ENCODE assay signal across 8 mouse cellular contexts in the genomic region with DNA sequence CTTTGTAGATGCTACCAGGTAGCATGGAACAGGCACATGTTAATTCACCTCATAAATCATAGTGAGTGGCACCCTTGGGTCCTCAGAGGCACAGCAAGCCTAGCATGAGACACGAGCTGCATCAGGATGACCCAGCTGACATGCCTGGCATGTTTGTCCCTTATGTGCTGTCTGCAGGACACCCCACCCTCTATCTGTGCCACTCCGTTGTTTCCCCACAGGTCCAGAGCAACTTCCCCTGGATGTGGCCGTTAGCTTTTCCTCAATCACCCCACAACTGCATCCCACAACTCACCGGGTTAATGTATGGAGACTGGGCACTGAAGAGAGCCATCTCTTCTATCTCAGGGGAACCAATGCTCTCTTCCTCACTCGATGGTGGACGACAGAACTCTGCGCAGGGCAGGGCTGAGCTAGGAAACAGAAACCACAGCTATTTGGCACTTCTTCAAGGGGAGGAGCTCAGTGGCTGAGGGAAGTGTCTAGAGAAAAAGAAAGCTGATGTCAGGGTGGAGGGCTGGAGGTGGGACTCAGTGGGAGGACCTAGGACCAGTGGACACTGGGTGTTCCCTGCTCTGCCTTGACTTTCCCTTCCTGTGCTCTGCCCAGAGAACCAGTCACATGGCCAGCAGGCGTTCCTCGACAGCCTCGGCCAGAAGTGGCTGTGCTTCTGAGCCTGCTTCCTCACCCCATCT. TPM values are rescaled to one million over a fixed set of nuclear protein-coding genes. Genes with fewer than 3 reads are reported as not detected.
DNase-seq lines count a peak whose midpoint lies in the region; ATAC-seq and TF ChIP-seq lines count a peak whose summit lies in the region.

Gene Lgals9 (minus strand): TSS at position 464 of the 695 bp plus-strand sequence.

- H3K4me1 ChIP-seq in forebrain, postnatal 0 days (ENCODE audit: insufficient read depth): no peaks in the 10 kb centered on the region
- H3K4me1 ChIP-seq in forebrain, embryonic 11.5 days (replicated peaks; ENCODE audit: control insufficient read depth, insufficient read depth, low read length): no peaks in the 10 kb centered on the region
- peaks cover 31% of the 10 kb centered on the region for H3K4me1 ChIP-seq in intestine, embryonic 16.5 days (ENCODE audit: control insufficient read depth, insufficient read depth, low read length)
- H3K4me1 ChIP-seq in lung, embryonic 15.5 days: peaks cover 14% of the 10 kb centered on the region

- ATAC-seq in forebrain, postnatal 0 days: no peak
- no peak for ATAC-seq in forebrain, embryonic 11.5 days (replicated peaks; ENCODE audit: low FRiP score)
- ATAC-seq in intestine, embryonic 16.5 days: peak; percentile 74
- peak; percentile 91 for ATAC-seq in lung, embryonic 15.5 days (ENCODE audit: borderline replicate concordance, extremely low read depth, low FRiP score, low TSS enrichment)

- no peaks in the 10 kb centered on the region for H3K36me3 ChIP-seq in forebrain, postnatal 0 days (ENCODE audit: insufficient read depth)
- H3K36me3 ChIP-seq in forebrain, embryonic 11.5 days (ENCODE audit: control insufficient read depth, insufficient read depth, low read length): no peaks in the 10 kb centered on the region
- no peaks in the 10 kb centered on the region for H3K36me3 ChIP-seq in intestine, embryonic 16.5 days (ENCODE audit: control insufficient read depth, insufficient read depth, low read length)
- no peaks in the 10 kb centered on the region for H3K36me3 ChIP-seq in lung, embryonic 15.5 days

- intact Hi-C loops in gastrocnemius, postnatal 14 days (cut with DNase I; ENCODE audit: low total_unique reads): no loop called here

- H3K27me3 ChIP-seq in forebrain, postnatal 0 days (ENCODE audit: insufficient read depth, low read length): no peaks in the 10 kb centered on the region
- no peaks in the 10 kb centered on the region for H3K27me3 ChIP-seq in forebrain, embryonic 11.5 days (ENCODE audit: control insufficient read depth, insufficient read depth, low read length)
- H3K27me3 ChIP-seq in intestine, embryonic 16.5 days (replicated peaks; ENCODE audit: control insufficient read depth, insufficient read depth, low read length): no peaks in the 10 kb centered on the region
- no peaks in the 10 kb centered on the region for H3K27me3 ChIP-seq in lung, embryonic 15.5 days

- TF ChIP-seq CTCF in forebrain, postnatal 0 days (IDR thresholded peaks at IDR 0.05; ENCODE audit: low read depth): no peak

- no peak within 1 kb of the TSS for H3K4me3 ChIP-seq in forebrain, postnatal 0 days (ENCODE audit: low read depth, low read length)
- H3K4me3 ChIP-seq in forebrain, embryonic 11.5 days (ENCODE audit: low read depth, low read length): no peak within 1 kb of the TSS
- H3K4me3 ChIP-seq in intestine, embryonic 16.5 days (ENCODE audit: low read length): peak within 1 kb of the TSS; percentile 44
- H3K4me3 ChIP-seq in lung, embryonic 15.5 days: peak within 1 kb of the TSS; percentile 34

- H3K27ac ChIP-seq in forebrain, postnatal 0 days (ENCODE audit: low read depth, low read length): no peak within 1 kb of the TSS
- H3K27ac ChIP-seq in forebrain, embryonic 11.5 days (ENCODE audit: low read depth, low read length): no peak within 1 kb of the TSS
- peak within 1 kb of the TSS; percentile 69 for H3K27ac ChIP-seq in intestine, embryonic 16.5 days (ENCODE audit: low read length)
- H3K27ac ChIP-seq in lung, embryonic 15.5 days: peak within 1 kb of the TSS; percentile 41; the same call in 1 of the 2 replicates

- peak within 1 kb of the TSS; percentile 10; the same call in 1 of the 2 replicates for H3K4me2 ChIP-seq in forebrain, postnatal 0 days (ENCODE audit: low read depth)
- H3K4me2 ChIP-seq in forebrain, embryonic 11.5 days (ENCODE audit: low read depth, low read length, severe bottlenecking): no peak within 1 kb of the TSS
- peak within 1 kb of the TSS; percentile 49 for H3K4me2 ChIP-seq in intestine, embryonic 16.5 days (ENCODE audit: low read depth, low read length)
- H3K4me2 ChIP-seq in lung, embryonic 15.5 days: peak within 1 kb of the TSS; percentile 43

- no peaks in the 10 kb centered on the region for H3K9me3 ChIP-seq in forebrain, postnatal 0 days (ENCODE audit: low read length)
- no peaks in the 10 kb centered on the region for H3K9me3 ChIP-seq in forebrain, embryonic 11.5 days (ENCODE audit: control insufficient read depth, low read length)
- no peaks in the 10 kb centered on the region for H3K9me3 ChIP-seq in intestine, embryonic 16.5 days (ENCODE audit: control insufficient read depth, low read length)
- H3K9me3 ChIP-seq in lung, embryonic 15.5 days: no peaks in the 10 kb centered on the region

- H3K9ac ChIP-seq in forebrain, postnatal 0 days: no peak within 1 kb of the TSS
- H3K9ac ChIP-seq in forebrain, embryonic 11.5 days (ENCODE audit: low read length): no peak within 1 kb of the TSS
- peak within 1 kb of the TSS; percentile 65 for H3K9ac ChIP-seq in intestine, embryonic 16.5 days (ENCODE audit: low read depth, low read length)
- peak within 1 kb of the TSS; percentile 30; the same call in 1 of the 2 replicates for H3K9ac ChIP-seq in lung, embryonic 15.5 days

- DNase-seq in forebrain, postnatal 0 days: no peak
- DNase-seq in forebrain, embryonic 11.5 days (ENCODE audit: low spot score): no peak
- peak; percentile 95 for DNase-seq in adipocyte (ENCODE audit: low spot score)
- DNase-seq in gastrocnemius, postnatal 14 days: peak; percentile 77
- peak; percentile 86 to 87 for DNase-seq in spleen, postnatal 36 days (ENCODE audit: low spot score in 2 of 2)
- no peak for DNase-seq in layer of hippocampus, adult 9-10 months (ENCODE audit: low spot score)

- 77% methylated on average over 10 of the region's 10 CpGs for WGBS in forebrain, postnatal 0 days
- WGBS in forebrain, embryonic 11.5 days: 83% methylated on average over 10 of the region's 10 CpGs
- WGBS in intestine, embryonic 16.5 days: 55% methylated on average over 10 of the region's 10 CpGs
- WGBS in lung, embryonic 15.5 days: 37% methylated on average over 10 of the region's 10 CpGs

RNA-seq across cellular contexts. Expression of gene Lgals9, which starts in this region (rescaled TPM):
- 8.6 and 13.9 TPM in 2 replicates for total RNA-seq in forebrain, postnatal 0 days (2014; rRNA removed)
- polyA plus RNA-seq in forebrain, postnatal 0 days (2015; fragmentation: Nextera tagmentation; extraction: Ambion mirVana): 20.5 and 21.7 TPM in 2 replicates
- polyA plus RNA-seq in forebrain, embryonic 11.5 days (2014; fragmentation: Nextera tagmentation; extraction: Ambion mirVana): 3.7 and 4.0 TPM in 2 replicates
- total RNA-seq in gastrocnemius, postnatal 14 days (2021): 10 to 100 TPM; 18.7 to 19.8 TPM
- 96.1 and 111 TPM in 2 replicates for polyA plus RNA-seq in intestine, embryonic 16.5 days (2015; fragmentation: Nextera tagmentation; extraction: Ambion mirVana)
- polyA plus RNA-seq in lung, embryonic 15.5 days (2015; fragmentation: Nextera tagmentation; extraction: Ambion mirVana): 42.9 and 52.8 TPM in 2 replicates

Comparison
In these comparisons a context has a peak if more than half of its experiments do, and no peak if none do; other contexts are left out.
1. ATAC-seq: peak in intestine, embryonic 16.5 days (single experiment) and lung, embryonic 15.5 days (single experiment); none in forebrain, postnatal 0 days (single experiment) and forebrain, embryonic 11.5 days (single experiment).
2. DNase-seq: peak in adipocyte (single experiment), gastrocnemius, postnatal 14 days (single experiment) and spleen, postnatal 36 days (2 of 2); none in forebrain, postnatal 0 days (single experiment), forebrain, embryonic 11.5 days (single experiment) and layer of hippocampus, adult 9-10 months (single experiment).
3. H3K27ac ChIP-seq: peak in intestine, embryonic 16.5 days (single experiment) and lung, embryonic 15.5 days (single experiment); none in forebrain, postnatal 0 days (single experiment) and forebrain, embryonic 11.5 days (single experiment).
4. H3K4me3 ChIP-seq: peak in intestine, embryonic 16.5 days (single experiment) and lung, embryonic 15.5 days (single experiment); none in forebrain, postnatal 0 days (single experiment) and forebrain, embryonic 11.5 days (single experiment).
5. H3K9ac ChIP-seq: peak in intestine, embryonic 16.5 days (single experiment) and lung, embryonic 15.5 days (single experiment); none in forebrain, postnatal 0 days (single experiment) and forebrain, embryonic 11.5 days (single experiment).